21 mouse cellular contexts compared by ENCODE assay signal in the genomic region with DNA sequence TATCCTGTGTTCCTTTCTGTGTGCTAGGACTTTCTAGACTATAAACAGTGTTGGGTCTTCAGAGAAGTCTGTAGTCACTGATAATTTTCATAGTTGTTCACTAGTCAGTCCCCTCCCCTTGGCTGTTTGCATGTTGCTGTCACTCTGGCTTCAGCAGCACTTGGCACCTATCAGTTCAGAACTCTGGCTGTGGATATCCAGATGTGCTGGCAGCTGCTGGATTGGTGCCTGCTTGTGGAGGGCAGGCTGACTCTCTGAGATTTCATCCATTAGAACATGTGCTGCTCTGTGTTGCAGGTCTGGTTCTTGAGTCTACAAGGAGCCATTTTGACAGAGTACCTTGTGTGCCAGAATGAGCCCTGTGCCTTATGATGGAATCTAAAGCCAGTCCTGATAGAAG.
DNase-seq lines count a peak whose midpoint lies in the region; ATAC-seq lines count a peak whose summit lies in the region.
"Had no signal": no experiment of that assay in that cellular context is flagged by ENCODE, and none has a peak within 500 bp of the region (broad histone marks: within the 10 kb centered on the region; RNA-seq: fewer than 3 reads in every experiment).

No protein-coding gene starts in this region.

- no peak overlapping the region for H3K9ac ChIP-seq in heart, embryonic 13.5 days
- no peak overlapping the region for H3K9ac ChIP-seq in lung, embryonic 15.5 days
- no peak overlapping the region for H3K9ac ChIP-seq in liver, embryonic 12.5 days
- H3K9ac ChIP-seq: forebrain, embryonic 15.5 days; hindbrain, embryonic 13.5 days; liver, embryonic 14.5 days; neural tube, embryonic 15.5 days had no signal

- no peak for DNase-seq in heart, adult 18-20 months
- no peak for DNase-seq in lung, postnatal 14 days
- DNase-seq in NIH3T3 (ENCODE audit: low read depth): peak; percentile 76
- DNase-seq: adrenal gland, postnatal 14 days; cerebellum, adult 9-10 months; gastrocnemius, postnatal 36 days; kidney, adult 11 months; kidney, postnatal 4 days; right cerebral cortex, adult 18-20 months; thymus, adult 18-20 months; thymus, postnatal 36 days had no signal

- H3K36me3 ChIP-seq in heart, embryonic 13.5 days: no peaks in the 10 kb centered on the region
- H3K36me3 ChIP-seq in lung, embryonic 15.5 days: no peaks in the 10 kb centered on the region
- H3K36me3 ChIP-seq in liver, embryonic 12.5 days: no peaks in the 10 kb centered on the region
- H3K36me3 ChIP-seq: forebrain, embryonic 15.5 days; hindbrain, embryonic 13.5 days; neural tube, embryonic 15.5 days had no signal

- peak overlapping the region; percentile 33; the same call in 1 of the 2 replicates for H3K27ac ChIP-seq in heart, embryonic 13.5 days (replicated peaks)
- peak overlapping the region; percentile 50 for H3K27ac ChIP-seq in lung, embryonic 15.5 days
- H3K27ac ChIP-seq in liver, embryonic 12.5 days: no peak overlapping the region
- H3K27ac ChIP-seq: forebrain, embryonic 15.5 days; left cerebral cortex, adult 2 months; liver, embryonic 14.5 days; neural tube, embryonic 15.5 days had no signal

- no peaks in the 10 kb centered on the region for H3K27me3 ChIP-seq in heart, embryonic 13.5 days (replicated peaks)
- H3K27me3 ChIP-seq in lung, embryonic 15.5 days: no peaks in the 10 kb centered on the region
- H3K27me3 ChIP-seq in liver, embryonic 12.5 days (replicated peaks): no peaks in the 10 kb centered on the region
- H3K27me3 ChIP-seq: forebrain, embryonic 15.5 days; hindbrain, embryonic 13.5 days; neural tube, embryonic 15.5 days had no signal

- no peak overlapping the region for H3K4me3 ChIP-seq in heart, embryonic 13.5 days
- no peak overlapping the region for H3K4me3 ChIP-seq in lung, embryonic 15.5 days
- no peak overlapping the region for H3K4me3 ChIP-seq in liver, embryonic 12.5 days
- H3K4me3 ChIP-seq: forebrain, embryonic 15.5 days; hindbrain, embryonic 13.5 days; left cerebral cortex, adult 2 months; neural tube, embryonic 15.5 days had no signal

- no peaks in the 10 kb centered on the region for H3K9me3 ChIP-seq in heart, embryonic 13.5 days
- 0 out of 2 replicates have a peak, but pooled peaks cover 5% of the 10 kb centered on the region for H3K9me3 ChIP-seq in lung, embryonic 15.5 days
- H3K9me3 ChIP-seq in liver, embryonic 12.5 days (replicated peaks): no peaks in the 10 kb centered on the region
- H3K9me3 ChIP-seq: forebrain, embryonic 15.5 days; hindbrain, embryonic 13.5 days; neural tube, embryonic 15.5 days had no signal

- no peak for ATAC-seq in heart, embryonic 13.5 days (ENCODE audit: extremely low read depth, insufficient number of reproducible peaks, low FRiP score, low TSS enrichment)
- no peak for ATAC-seq in lung, embryonic 15.5 days (ENCODE audit: borderline replicate concordance, extremely low read depth, low FRiP score, low TSS enrichment)
- ATAC-seq in megakaryocyte-erythroid progenitor cell, adult 5-6 weeks (replicated peaks; ENCODE audit: low FRiP score, low TSS enrichment, poor library complexity, severe bottlenecking): peak; percentile 91
- ATAC-seq in liver, embryonic 12.5 days: no peak
- ATAC-seq: forebrain, embryonic 15.5 days had no signal

- no peak overlapping the region for H3K4me2 ChIP-seq in heart, embryonic 13.5 days
- no peak overlapping the region for H3K4me2 ChIP-seq in lung, embryonic 15.5 days
- no peak overlapping the region for H3K4me2 ChIP-seq in liver, embryonic 12.5 days
- H3K4me2 ChIP-seq: forebrain, embryonic 15.5 days; hindbrain, embryonic 13.5 days; midbrain, embryonic 11.5 days; neural tube, embryonic 15.5 days had no signal

- H3K4me1 ChIP-seq in heart, embryonic 13.5 days: peaks cover 55% of the 10 kb centered on the region
- H3K4me1 ChIP-seq in lung, embryonic 15.5 days: peaks cover 39% of the 10 kb centered on the region
- H3K4me1 ChIP-seq in liver, embryonic 12.5 days: 0 out of 2 replicates have a peak, but pooled peaks cover 4% of the 10 kb centered on the region
- H3K4me1 ChIP-seq: forebrain, embryonic 15.5 days had no signal
